Comparison of ENCODE assay signal across 8 mouse cellular contexts in genomic region chr19:60225899-60226844, GRCm38 (mm10). TPM values are rescaled to one million over a fixed set of nuclear protein-coding genes. Genes with fewer than 3 reads are reported as not detected.
DNase-seq lines count a peak whose midpoint lies in the region; ATAC-seq lines count a peak whose summit lies in the region.

Gene Fam204a, minus strand, starts transcription at chr19:60226701.

- peak; percentile 98 for ATAC-seq in CD4-positive, CD25-positive, alpha-beta regulatory T cell, adult 4 months
- ATAC-seq in heart, embryonic 16.5 days (replicated peaks; ENCODE audit: extremely low read depth, insufficient read depth, low FRiP score): peak; percentile 100
- peak; percentile 99 for ATAC-seq in liver, embryonic 15.5 days (ENCODE audit: insufficient read depth)
- ATAC-seq in neural tube, embryonic 12.5 days (ENCODE audit: low FRiP score, low read depth): peak; percentile 100

- H3K4me3 ChIP-seq in forebrain, embryonic 10.5 days: peak within 1 kb of the TSS; percentile 88
- peak within 1 kb of the TSS; percentile 96 for H3K4me3 ChIP-seq in heart, embryonic 16.5 days (ENCODE audit: low read length)
- peak within 1 kb of the TSS; percentile 88 for H3K4me3 ChIP-seq in liver, embryonic 15.5 days (replicated peaks)
- H3K4me3 ChIP-seq in neural tube, embryonic 12.5 days: peak within 1 kb of the TSS; percentile 61

- under 1% methylated on average over 68 of the region's 68 CpGs for WGBS in forebrain, embryonic 10.5 days
- under 1% methylated on average over 67 of the region's 68 CpGs for WGBS in heart, embryonic 16.5 days
- WGBS in liver, embryonic 15.5 days (ENCODE audit: insufficient replicate concordance): under 1% methylated on average over 68 of the region's 68 CpGs
- WGBS in neural tube, embryonic 12.5 days: under 1% methylated on average over 68 of the region's 68 CpGs

- peak; percentile 93 for DNase-seq in c-Kit-negative CD71-positive TER-119-positive erythroid progenitor cells, embryonic 14.5 days (ENCODE audit: low read depth, low spot score)
- peak; percentile 97 for DNase-seq in forebrain, embryonic 10.5 days (ENCODE audit: extremely low spot score, low spot score)
- peak; percentile 96 for DNase-seq in kidney, postnatal 36 days
- DNase-seq in telencephalon, adult 2 months (ENCODE audit: low read depth, low spot score): peak; percentile 92

- peaks cover 22% of the 10 kb centered on the region for H3K36me3 ChIP-seq in forebrain, embryonic 10.5 days (replicated peaks)
- H3K36me3 ChIP-seq in heart, embryonic 16.5 days (ENCODE audit: control insufficient read depth, insufficient read depth): no peaks in the 10 kb centered on the region
- 0 out of 2 replicates have a peak, but pooled peaks cover 4% of the 10 kb centered on the region for H3K36me3 ChIP-seq in liver, embryonic 15.5 days (replicated peaks)
- H3K36me3 ChIP-seq in neural tube, embryonic 12.5 days: no peaks in the 10 kb centered on the region

- no peaks in the 10 kb centered on the region for H3K27me3 ChIP-seq in forebrain, embryonic 10.5 days (ENCODE audit: poor library complexity, severe bottlenecking)
- no peaks in the 10 kb centered on the region for H3K27me3 ChIP-seq in heart, embryonic 16.5 days (ENCODE audit: control insufficient read depth, insufficient read depth, low read length)
- H3K27me3 ChIP-seq in liver, embryonic 15.5 days: peaks cover 7% of the 10 kb centered on the region
- H3K27me3 ChIP-seq in neural tube, embryonic 12.5 days (replicated peaks): no peaks in the 10 kb centered on the region

- no peaks in the 10 kb centered on the region for H3K9me3 ChIP-seq in forebrain, embryonic 10.5 days
- H3K9me3 ChIP-seq in heart, embryonic 16.5 days (replicated peaks; ENCODE audit: control insufficient read depth, low read length): no peaks in the 10 kb centered on the region
- no peaks in the 10 kb centered on the region for H3K9me3 ChIP-seq in liver, embryonic 15.5 days (replicated peaks)
- no peaks in the 10 kb centered on the region for H3K9me3 ChIP-seq in neural tube, embryonic 12.5 days

- peak within 1 kb of the TSS; percentile 98 for H3K9ac ChIP-seq in heart, embryonic 16.5 days (ENCODE audit: low read length)
- H3K9ac ChIP-seq in liver, embryonic 15.5 days: peak within 1 kb of the TSS; percentile 91
- H3K9ac ChIP-seq in neural tube, embryonic 12.5 days: peak within 1 kb of the TSS; percentile 77

- H3K4me2 ChIP-seq in heart, embryonic 16.5 days (ENCODE audit: low read depth, low read length): peak within 1 kb of the TSS; percentile 66
- peak within 1 kb of the TSS; percentile 66 for H3K4me2 ChIP-seq in liver, embryonic 15.5 days
- H3K4me2 ChIP-seq in neural tube, embryonic 12.5 days (replicated peaks): peak within 1 kb of the TSS; percentile 58

- H3K4me1 ChIP-seq in forebrain, embryonic 10.5 days: peaks cover 26% of the 10 kb centered on the region
- peaks cover 5% of the 10 kb centered on the region; the same call in 1 of the 2 replicates for H3K4me1 ChIP-seq in heart, embryonic 16.5 days (ENCODE audit: control insufficient read depth, insufficient read depth, low read length)
- peaks cover 15% of the 10 kb centered on the region for H3K4me1 ChIP-seq in liver, embryonic 15.5 days (replicated peaks)
- peaks cover 5% of the 10 kb centered on the region for H3K4me1 ChIP-seq in neural tube, embryonic 12.5 days

- peak within 1 kb of the TSS; percentile 98 for H3K27ac ChIP-seq in forebrain, embryonic 10.5 days
- peak within 1 kb of the TSS; percentile 99 for H3K27ac ChIP-seq in heart, embryonic 16.5 days (ENCODE audit: low read length)
- H3K27ac ChIP-seq in liver, embryonic 15.5 days (replicated peaks): peak within 1 kb of the TSS; percentile 97
- H3K27ac ChIP-seq in neural tube, embryonic 12.5 days: peak within 1 kb of the TSS; percentile 86

RNA-seq across cellular contexts. Expression of gene Fam204a, which starts in this region (rescaled TPM):
- 10 to 100 TPM; 54.3 to 55.6 TPM for polyA plus RNA-seq in CD4-positive, CD25-positive, alpha-beta regulatory T cell, adult 4 months (2017; shearing (Covaris generic))
- polyA plus RNA-seq in forebrain, embryonic 10.5 days (2016; fragmentation: Nextera tagmentation; extraction: Ambion mirVana): 58.3 and 58.8 TPM in 2 replicates
- 28.9 and 34.7 TPM in 2 replicates for polyA plus RNA-seq in heart, embryonic 16.5 days (2015; fragmentation: Nextera tagmentation; extraction: Ambion mirVana)
- polyA plus RNA-seq in liver, embryonic 15.5 days (2015; fragmentation: Nextera tagmentation; extraction: Ambion mirVana): 14.1 and 16.9 TPM in 2 replicates
- polyA plus RNA-seq in neural tube, embryonic 12.5 days (2016; fragmentation: Nextera tagmentation; extraction: Ambion mirVana): 72.1 and 79.1 TPM in 2 replicates

Comparison
In these comparisons a context has a peak if more than half of its experiments do, and no peak if none do; other contexts are left out.
1. Peak in every context shown above with its lines: DNase-seq, ATAC-seq, H3K4me3 ChIP-seq and H3K27ac ChIP-seq.